Mouse (Mus musculus) thymus, adult 18-20 months (tissue): Measurements from ENCODE around the gene Rgs1.

Experiments
- DNase-seq, 2 experiments: peaks; one replicate each; pipeline ENCODE4 v3.0.0; 2022; ENCODE audit warnings: mixed read lengths in 2 of 2

The Rgs1 gene

GRCm38 (mm10) chr1:144248923-144249322 lies at the start of gene Rgs1:
Gene Rgs1, minus strand, starts transcription at chr1:144249242.
- DNase-seq: peak in 1 of 2 experiments; percentile 30

- no peak for DNase-seq
These were observed 34.3 kb upstream of the Rgs1 start for GRCm38 (mm10) chr1:144283020-144284014.

- DNase-seq: no peak
These were observed 31.0 kb upstream of the Rgs1 start for GRCm38 (mm10) chr1:144280056-144280455.

GRCm38 (mm10) chr1:144272991-144273390 lies 23.9 kb upstream of the Rgs1 start:
- no peak for DNase-seq

- DNase-seq: no peak
These were observed 20.1 kb upstream of the Rgs1 start for GRCm38 (mm10) chr1:144269112-144269511.

- no peak for DNase-seq
These were observed 18.7 kb upstream of the Rgs1 start for GRCm38 (mm10) chr1:144267471-144268470.

DNA sequence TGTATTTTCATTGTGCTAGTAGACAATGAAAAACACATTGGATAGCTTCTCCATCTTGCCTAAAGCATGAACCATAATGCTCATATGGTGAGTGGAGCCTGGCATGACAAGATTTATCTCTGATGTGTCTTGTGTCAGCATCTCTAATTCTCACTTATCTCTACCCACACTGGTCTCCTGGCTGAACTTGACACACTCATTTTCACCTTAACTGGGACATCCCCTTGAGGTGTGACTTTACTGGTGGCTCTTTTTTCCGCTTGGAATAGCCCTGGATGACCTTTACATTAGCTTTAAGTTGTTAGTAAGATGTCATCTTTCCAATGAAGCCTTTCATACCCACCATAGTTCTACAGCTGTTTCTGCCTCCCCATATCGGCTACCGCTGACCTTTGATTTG lies 15.0 kb upstream of the Rgs1 start:
- no peak for DNase-seq

DNA sequence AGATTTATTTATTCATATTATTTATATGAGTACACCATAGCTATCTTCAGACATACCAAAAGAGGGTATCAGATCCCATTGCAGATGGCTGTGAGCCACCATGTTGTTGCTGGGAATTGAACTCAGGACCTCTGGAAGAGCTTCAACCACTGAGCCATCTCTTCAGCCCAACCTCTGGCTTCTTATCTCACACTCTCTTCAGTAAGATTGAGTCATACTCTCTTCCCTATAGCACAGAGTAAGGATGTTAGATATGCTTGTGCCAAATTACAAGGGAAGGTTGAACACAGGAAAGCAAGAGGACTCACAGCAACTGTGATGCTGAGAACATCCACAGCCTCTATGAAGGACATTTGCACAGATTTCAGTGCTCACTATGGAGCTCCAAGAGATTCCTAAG lies 13.0 kb upstream of the Rgs1 start:
- no peak for DNase-seq

DNA sequence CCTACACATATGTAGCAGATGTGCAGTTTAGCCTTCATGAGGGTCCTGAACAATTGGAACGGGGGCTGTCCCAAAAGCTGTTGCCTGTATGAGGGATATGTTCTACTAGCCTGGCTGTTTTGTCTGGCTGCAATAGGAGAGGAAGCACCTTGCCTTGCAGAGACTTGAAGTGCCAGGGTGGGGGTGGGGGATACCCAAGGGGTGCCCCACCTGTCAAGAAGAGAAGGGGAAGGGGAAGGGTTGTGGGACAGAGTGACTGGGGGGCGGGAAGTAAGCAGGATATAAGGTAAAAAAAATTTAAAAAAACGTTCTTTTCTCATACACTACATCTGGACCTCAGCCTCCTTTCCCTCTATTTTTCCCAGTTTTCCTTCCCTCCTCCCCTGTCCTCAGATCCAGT lies 9.7 kb upstream of the Rgs1 start:
- no peak for DNase-seq

- no peak for DNase-seq
These were observed 7.7 kb upstream of the Rgs1 start for GRCm38 (mm10) chr1:144256556-144257331.

GRCm38 (mm10) chr1:144248206-144248605 lies 836 bp downstream of the Rgs1 start:
- no peak for DNase-seq

GRCm38 (mm10) chr1:144247382-144247781 lies 1.7 kb downstream of the Rgs1 start:
- no peak for DNase-seq

GRCm38 (mm10) chr1:144243511-144243910 lies 5.5 kb downstream of the Rgs1 start:
- no peak for DNase-seq

GRCm38 (mm10) chr1:144239195-144239594 lies 9.8 kb downstream of the Rgs1 start:
- no peak for DNase-seq

DNA sequence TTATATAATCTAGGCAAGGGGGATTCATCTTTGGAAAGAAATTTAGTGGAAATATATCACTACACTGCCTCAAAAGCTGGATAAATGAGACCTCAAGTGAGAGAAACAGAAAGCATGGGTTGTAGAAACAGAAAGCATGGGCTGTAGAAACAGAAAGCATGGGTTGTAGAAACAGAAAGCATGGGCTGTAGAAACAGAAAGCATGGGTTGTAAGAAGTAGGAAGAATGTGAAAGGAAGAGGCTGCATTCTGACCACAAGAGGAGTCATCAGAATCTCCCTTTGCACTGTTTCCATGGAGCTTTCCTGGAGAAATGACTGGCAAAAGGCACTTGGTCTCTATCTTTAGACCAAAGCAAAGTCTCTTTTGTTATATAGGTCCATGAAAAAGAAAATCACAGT lies 33.8 kb downstream of the Rgs1 start:
- DNase-seq: no peak

- no peak for DNase-seq
These were observed 38.1 kb downstream of the Rgs1 start for GRCm38 (mm10) chr1:144210912-144211311.

DNA sequence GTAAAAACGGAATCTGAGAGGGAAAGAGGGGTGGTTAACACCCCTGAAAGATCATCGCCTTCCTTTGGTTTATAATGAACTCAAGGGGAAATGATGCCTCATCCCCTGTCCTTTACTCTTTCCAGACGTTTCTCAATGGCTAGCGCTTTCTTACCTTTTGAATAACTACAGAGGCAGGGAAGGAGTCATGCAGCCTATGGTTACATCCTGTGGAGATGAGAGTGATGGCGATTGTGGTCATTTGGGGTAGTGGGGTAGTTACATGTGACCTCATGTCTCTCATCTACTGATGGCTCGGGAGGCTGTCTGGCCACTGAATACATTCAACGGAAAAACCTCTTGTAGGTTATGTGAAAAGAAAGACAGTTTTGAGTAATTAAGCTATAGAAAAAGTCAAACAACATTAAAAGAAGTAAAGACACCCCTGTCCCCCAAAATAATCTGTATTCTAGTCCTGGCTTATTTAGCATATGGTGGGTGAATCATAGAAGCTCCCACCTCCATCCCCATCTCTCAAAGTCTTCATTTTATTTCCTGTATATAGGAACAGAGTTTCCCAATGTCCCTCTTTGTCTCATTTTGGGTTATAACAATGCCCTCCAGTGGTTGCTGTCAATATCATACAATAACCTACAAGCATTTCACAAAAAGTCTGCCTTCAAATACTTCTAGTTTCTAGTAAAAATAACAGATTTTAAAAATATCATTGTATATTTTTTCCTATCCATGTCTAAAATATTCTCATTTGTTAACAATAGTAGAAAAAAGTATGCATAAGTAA lies 42.6 kb downstream of the Rgs1 start:
- DNase-seq: no peak

- DNase-seq: no peak
These were observed 44.3 kb downstream of the Rgs1 start for GRCm38 (mm10) chr1:144204766-144205165.

DNA sequence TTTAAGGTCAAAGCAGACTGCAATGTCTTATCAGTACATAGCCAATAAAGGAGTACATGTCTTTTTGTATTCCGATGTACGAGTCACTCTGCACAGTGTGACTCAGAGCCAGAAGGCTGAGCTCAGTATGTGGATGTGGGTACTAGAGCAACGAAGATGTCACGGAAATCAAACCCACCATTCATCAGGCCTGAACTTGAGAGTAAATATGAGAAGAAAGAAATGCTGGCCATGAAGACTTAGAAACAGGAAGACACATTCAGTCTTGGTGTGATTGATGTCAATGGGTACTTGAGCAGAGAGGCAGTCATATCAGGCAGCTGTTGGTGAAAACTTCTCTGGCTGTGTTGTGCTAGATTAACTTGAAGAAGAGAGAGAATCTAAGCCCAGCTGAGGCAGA lies 46.1 kb downstream of the Rgs1 start:
- no peak for DNase-seq

DNA sequence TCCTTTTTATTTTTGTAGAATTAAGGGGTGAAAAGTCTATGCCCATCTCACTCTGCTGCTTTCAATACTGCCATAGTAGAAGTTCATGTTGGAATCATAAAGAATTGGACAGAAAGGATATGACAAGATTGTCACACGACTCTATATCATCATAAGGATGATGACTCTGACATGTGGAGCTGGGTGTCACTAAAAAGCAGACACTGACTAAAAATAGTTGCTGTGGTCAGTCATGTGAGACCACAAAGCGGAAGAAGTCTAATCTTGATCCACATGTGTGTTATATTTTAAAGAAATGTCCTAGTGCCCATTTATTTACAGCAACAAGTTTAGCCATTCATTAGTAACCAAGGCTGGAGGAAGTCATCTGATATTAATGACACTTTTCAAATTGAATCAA lies 48.5 kb downstream of the Rgs1 start:
- no peak for DNase-seq

- no peak for DNase-seq
These were observed 49.5 kb downstream of the Rgs1 start for GRCm38 (mm10) chr1:144199538-144199937.

GRCm38 (mm10) chr1:144197684-144198083 lies 51.4 kb downstream of the Rgs1 start:
- no peak for DNase-seq
